Mouse (Mus musculus) heart, adult 9 months (tissue): ENCODE measurements around the gene Akap8.

Source experiments
- DNase-seq, 2 experiments: peaks; one replicate each; pipeline ENCODE4 v3.0.0; 2022; ENCODE audit warnings: low spot score in 2 of 2

Akap8 gene

GRCm38 (mm10) chr17:32320597-32321389 is at the start of gene Akap8:
TSS of gene Akap8 (minus strand) at chr17:32321238.
- DNase-seq = peak; percentile 99

- DNase-seq = no peak
These were observed 48.0 kb upstream of the Akap8 start for GRCm38 (mm10) chr17:32368991-32369578.

- DNase-seq = no peak
These were observed 46.7 kb upstream of the Akap8 start for GRCm38 (mm10) chr17:32367706-32368105.

- no peak for DNase-seq
These were observed 44.3 kb upstream of the Akap8 start for GRCm38 (mm10) chr17:32365296-32365695.

- DNase-seq = no peak
These were observed 43.8 kb upstream of the Akap8 start for GRCm38 (mm10) chr17:32364850-32365249.

GRCm38 (mm10) chr17:32364331-32364730 is 43.3 kb upstream of the Akap8 start:
- DNase-seq = peak; percentile 87 to 90

- no peak for DNase-seq
These were observed 42.8 kb upstream of the Akap8 start for GRCm38 (mm10) chr17:32363821-32364301.

- DNase-seq = no peak
These were observed 41.6 kb upstream of the Akap8 start for GRCm38 (mm10) chr17:32362686-32363085.

- DNase-seq = no peak
These were observed 38.9 kb upstream of the Akap8 start for GRCm38 (mm10) chr17:32359928-32360327.

- no peak for DNase-seq
These were observed 37.9 kb upstream of the Akap8 start for GRCm38 (mm10) chr17:32358943-32359340.

- no peak for DNase-seq
These were observed 37.3 kb upstream of the Akap8 start for GRCm38 (mm10) chr17:32358192-32358942.

GRCm38 (mm10) chr17:32356766-32357760 is 36.0 kb upstream of the Akap8 start:
- no peak for DNase-seq

GRCm38 (mm10) chr17:32356281-32356680 is 35.2 kb upstream of the Akap8 start:
- DNase-seq = no peak

- no peak for DNase-seq
These were observed 34.0 kb upstream of the Akap8 start for GRCm38 (mm10) chr17:32355031-32355430.

- no peak for DNase-seq
These were observed 33.2 kb upstream of the Akap8 start for GRCm38 (mm10) chr17:32354211-32354610.

- DNase-seq = peak; percentile 69 to 76
These were observed 32.7 kb upstream of the Akap8 start for GRCm38 (mm10) chr17:32353696-32354095.

- no peak for DNase-seq
These were observed 30.7 kb upstream of the Akap8 start for GRCm38 (mm10) chr17:32351726-32352125.

- DNase-seq = no peak
These were observed 30.2 kb upstream of the Akap8 start for GRCm38 (mm10) chr17:32351269-32351668.

GRCm38 (mm10) chr17:32350382-32350983 is 29.4 kb upstream of the Akap8 start, which contains the start of gene Akap8l:
TSS of gene Akap8l (minus strand) at chr17:32350607.
- peak; percentile 99 for DNase-seq

- no peak for DNase-seq
These were observed 28.9 kb upstream of the Akap8 start for GRCm38 (mm10) chr17:32349851-32350381.
